Mouse (Mus musculus) right cerebral cortex, adult 2 months (tissue): ENCODE data around the gene Hspa1l.
"Not testable (repeated sequence)": the region's sequence is repeated elsewhere in the genome, so short reads cannot be mapped to it uniquely, and the experiment has no call there.

Experiments used
- DNase-seq, 2 experiments: peaks; one replicate each; pipeline ENCODE4 v3.0.0; 2021 to 2022; ENCODE audit warnings: low spot score in 2 of 2

Hspa1l gene

DNA sequence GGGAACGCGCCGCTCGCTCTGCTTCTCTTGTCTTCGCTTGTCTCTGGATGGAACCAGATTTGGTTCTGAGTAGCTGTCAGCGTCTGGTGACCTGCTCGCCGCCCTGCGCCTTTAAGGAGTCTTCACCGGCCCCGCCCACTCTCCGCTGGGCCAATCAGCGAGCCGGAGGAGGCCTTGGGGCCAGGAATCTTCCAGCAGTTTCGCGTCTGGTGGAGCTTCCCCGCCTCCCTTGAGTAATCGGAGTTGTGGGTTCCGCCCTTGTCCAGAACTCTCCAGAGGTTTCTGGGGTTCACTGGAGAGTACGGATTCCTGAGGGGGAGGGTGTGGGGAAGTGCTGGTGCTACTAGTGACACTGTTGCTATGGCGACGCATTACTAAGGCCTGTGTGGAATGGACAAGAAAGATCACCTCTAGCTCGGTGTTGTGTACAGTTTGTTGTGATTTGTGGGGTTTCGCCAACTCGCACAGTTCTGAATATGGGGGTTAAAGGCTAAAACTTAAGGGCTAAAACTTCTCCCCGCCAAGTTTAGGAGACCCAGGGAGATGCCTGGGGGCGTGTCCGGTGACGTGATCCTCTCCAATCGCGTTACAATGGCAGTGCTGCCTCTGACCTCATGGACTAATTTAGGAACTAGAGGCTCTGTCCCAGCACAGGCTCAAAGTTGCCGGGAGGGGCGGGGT, at the start of gene Hspa1l, which contains the start of gene Hspa1a:
Gene Hspa1l (plus strand): TSS at position 635 of the 681 bp plus-strand sequence.
Gene Hspa1a (minus strand): TSS at position 88 of the 681 bp plus-strand sequence.
- DNase-seq: peak; percentile 75 to 89

DNA sequence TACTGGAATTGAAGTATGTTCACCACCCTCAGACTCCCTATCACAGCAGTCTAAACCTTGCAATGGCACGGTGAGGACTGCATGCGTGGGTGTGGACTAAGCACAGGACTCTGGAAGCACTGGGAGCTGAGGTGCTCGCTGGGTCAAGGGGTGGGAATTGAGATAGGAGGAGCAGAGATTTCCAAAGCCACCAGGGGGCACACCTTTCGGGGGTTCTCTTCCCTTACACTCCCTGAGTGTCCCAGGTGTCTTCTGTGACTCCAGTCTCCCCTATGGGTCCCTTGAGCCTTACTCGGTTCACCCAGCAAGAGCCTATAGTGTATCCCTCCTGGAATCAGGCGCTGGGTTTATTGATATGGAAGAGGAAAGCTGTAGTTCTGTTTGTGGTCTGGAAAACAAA, 49.6 kb upstream of the Hspa1l start:
- no peak for DNase-seq

DNA sequence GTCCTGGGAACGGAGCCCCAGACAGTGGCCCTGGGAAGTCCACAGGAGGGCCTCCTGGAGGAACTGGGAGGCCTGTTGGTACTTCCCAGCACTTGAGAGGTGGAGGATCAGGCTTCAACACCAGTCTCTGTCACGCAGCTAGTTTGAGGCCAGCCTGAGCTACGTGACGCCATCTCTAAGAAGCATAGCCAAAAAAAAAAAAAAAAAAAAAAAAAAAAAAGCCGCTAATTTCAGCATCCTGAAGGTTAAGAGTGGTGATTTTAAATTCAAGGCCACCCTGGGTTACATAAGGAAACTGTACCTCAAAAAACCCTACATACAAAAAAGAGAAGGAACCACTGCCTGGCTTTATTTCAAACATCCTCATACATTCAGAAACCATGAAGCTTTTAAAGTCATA, 48.2 kb upstream of the Hspa1l start:
- no peak for DNase-seq

DNA sequence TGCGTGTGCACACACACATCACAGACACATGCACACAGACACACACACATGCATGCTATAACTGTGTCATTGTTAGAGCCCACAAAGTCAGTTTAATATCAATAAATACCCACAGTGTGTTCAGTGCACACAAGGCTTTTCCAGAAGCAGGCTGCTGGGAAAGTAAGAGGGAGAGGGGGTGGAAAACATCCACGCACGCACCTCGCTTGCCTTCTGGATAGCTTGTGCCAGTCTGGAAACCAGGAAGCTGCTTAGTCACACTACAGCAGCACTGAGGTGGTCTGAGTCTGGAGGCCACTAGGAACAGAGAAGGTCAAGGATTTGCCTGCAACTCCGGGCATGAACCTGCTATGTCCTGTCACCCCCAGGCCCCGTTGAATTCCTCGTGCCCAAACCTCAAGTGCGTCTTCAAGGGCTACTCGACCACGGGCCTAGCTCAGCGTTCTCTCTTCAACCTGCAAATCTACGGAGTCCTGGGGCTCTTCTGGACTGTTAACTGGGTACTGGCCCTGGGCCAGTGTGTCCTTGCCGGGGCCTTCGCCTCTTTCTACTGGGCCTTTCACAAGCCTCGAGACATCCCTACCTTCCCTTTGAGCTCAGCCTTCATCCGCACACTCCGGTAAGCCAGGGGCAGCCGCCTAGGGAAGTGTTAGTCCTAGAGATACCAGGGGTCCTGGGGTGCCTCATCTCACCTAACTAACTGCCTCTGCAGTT, 45.0 kb upstream of the Hspa1l start:
- peak; percentile 53 to 57 for DNase-seq

DNA sequence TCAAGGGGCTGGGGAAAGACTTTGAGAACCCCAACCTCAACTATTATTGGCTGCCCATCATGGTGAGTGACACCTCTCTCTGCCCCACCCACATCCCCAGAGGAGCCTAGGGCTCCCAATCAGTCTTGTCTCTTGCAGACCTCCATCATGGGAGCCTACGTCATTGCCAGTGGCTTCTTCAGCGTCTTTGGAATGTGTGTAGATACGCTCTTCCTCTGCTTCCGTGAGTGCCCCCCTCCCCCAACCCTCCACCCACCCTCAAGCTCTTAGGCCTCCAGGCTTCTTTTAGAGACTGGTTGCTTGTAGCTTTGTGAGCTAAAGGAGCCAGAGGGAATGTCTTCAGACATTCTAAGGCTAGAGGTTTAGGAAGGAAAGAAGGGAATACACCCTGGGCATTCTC, 43.7 kb upstream of the Hspa1l start:
- no peak for DNase-seq

DNA sequence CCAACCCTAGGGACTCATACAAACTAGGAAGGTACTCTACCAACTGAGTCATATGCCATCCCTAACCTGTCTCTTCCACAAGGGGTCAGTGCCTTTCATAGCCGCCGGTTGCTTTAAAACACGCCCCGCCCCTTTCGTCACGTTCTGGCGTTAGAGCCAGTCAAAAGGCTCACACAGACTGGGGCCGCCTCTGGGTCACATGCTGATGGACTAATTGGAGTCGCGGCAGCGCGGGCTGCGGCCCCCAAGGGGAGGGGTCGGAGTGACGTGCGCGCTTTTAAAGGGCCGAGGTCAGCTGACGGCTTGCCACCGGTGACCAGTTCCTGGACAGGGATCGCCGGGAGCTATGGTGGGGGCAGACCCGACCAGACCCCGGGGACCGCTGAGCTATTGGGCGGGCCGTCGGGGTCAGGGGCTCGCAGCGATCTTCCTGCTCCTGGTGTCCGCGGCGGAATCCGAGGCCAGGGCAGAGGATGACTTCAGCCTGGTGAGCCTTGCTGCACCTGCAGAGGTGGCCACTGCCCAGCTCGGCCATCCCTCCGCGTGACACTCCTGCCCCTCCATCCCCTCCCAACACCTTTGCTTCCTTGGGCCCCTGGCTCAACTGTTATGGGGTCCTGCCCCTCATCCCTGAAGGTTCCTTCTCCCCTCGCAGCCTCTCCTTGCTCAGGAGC, 41.3 kb upstream of the Hspa1l start, which contains the start of gene Neu1:
Gene Neu1 (plus strand): TSS at position 193 of the 674 bp plus-strand sequence.
- DNase-seq: peak; percentile 98 to 99

DNA sequence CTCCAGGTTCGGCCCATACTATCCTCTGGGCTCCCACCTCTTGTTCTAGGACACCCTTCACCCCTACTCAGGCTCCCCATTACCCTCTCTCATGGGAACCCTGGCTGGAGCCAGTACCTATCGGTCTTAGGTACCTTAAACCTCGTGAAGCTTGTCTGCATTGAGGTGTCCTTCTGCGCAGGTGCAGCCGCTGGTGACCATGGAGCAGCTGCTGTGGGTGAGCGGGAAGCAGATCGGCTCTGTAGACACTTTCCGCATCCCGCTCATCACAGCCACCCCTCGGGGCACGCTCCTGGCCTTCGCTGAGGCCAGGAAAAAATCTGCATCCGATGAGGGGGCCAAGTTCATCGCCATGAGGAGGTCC, 40.8 kb upstream of the Hspa1l start:
- DNase-seq: peak; percentile 52 to 56

DNA sequence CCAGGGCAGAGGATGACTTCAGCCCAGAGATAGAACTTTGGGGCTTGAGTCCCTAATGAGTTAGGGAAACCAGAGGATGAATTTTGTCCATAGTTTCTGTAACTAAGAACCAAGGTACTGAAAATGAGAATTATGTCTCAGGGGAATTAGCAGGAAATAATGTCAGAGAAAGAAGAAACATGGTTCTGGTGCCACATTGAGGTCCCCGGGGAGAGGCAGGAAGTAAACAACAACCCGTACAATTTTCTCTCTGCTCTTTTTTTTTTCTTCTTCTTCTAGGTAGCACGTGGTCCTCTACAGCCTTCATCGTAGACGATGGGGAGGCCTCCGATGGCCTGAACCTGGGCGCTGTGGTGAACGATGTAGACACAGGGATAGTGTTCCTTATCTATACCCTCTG, 40.2 kb upstream of the Hspa1l start:
- DNase-seq: no peak

DNA sequence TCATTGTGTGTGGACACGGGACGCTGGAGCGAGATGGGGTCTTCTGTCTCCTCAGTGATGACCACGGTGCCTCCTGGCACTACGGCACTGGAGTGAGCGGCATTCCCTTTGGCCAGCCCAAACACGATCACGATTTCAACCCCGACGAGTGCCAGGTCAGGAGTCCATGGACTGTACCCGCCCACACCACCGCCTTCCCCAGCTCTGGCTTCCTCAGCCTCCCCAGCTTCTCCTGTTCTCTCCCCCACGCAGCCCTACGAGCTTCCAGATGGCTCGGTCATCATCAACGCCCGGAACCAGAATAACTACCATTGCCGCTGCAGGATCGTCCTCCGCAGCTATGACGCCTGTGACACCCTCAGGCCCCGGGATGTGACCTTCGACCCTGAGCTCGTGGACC, 38.5 kb upstream of the Hspa1l start:
- DNase-seq: peak; percentile 33 to 44

DNA sequence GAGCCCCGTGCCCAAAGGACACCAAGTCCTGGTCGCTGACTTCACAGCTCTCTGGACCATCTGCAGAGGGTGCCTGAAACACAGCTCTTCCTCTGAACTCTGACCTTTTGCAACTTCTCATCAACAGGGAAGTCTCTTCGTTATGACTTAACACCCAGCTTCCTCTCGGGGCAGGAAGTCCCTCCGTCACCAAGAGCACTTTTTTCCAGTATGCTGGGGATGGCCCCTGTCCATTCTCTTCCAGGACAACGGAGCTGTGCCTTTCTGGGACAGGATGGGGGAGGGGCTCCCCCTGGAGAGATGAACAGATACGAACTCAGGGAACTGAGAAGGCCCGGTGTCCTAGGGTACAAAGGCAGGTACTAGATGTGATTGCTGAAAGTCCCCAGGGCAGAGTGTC, 37.7 kb upstream of the Hspa1l start:
- DNase-seq: no peak

DNA sequence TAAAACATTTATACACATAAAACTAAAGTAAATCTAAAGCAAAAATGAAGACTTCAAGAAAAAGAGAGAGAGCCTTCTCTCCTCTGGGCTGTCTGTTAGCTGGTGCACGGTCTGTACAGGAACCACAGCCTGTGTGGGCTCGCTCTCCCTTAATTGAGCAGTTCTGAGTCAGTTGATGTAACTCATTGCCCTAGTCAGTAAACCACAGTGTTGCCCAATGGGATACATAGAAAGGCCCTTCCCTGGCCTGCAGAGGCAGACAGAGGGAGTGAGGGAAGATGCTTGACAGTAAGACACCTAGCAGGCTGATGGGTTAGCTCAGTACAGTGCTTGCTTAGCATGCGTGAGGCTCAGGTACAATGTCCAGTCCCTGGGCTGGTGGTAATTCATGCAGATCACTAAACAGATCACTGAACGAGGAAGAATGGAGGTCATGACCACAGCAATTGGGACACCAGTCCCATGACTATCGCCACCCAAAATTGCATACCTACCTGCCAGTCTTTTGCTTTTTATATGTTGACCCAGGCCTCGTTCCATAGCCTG, 34.5 kb upstream of the Hspa1l start:
- DNase-seq: no peak

DNA sequence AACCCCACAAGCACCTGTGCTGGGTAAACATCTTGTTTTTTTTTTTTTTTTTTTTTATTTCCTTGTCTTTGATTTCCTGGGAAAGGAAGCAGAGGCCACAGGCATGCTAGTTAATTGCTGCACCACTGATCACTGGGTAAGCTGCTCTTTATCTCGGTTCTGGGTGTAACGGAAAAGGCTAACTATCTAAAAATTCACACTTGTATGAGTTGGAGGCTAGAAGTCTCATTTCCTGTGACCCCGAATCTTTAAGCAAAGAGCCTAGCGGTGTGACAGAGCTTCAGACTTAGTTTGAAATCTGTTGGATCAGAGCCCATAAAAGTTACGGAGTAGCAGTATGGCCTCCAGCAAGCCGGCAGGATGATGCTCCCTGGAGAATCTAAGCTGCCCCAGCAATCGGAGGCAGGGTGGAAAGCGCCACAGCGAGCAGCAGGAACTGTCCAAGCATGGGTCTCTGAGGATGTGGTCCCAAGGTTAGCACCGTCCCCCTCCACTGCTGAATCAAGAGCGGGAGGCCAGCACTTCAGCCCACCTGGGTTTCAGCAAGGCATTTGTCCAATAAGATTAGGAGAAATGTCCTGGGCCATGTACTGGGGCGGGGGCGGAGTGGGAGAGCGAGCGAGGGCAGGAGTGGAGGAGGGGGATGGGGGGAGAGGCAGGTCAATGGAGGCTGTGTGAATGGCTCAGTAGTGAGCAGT, 31.0 kb upstream of the Hspa1l start:
- no peak for DNase-seq

DNA sequence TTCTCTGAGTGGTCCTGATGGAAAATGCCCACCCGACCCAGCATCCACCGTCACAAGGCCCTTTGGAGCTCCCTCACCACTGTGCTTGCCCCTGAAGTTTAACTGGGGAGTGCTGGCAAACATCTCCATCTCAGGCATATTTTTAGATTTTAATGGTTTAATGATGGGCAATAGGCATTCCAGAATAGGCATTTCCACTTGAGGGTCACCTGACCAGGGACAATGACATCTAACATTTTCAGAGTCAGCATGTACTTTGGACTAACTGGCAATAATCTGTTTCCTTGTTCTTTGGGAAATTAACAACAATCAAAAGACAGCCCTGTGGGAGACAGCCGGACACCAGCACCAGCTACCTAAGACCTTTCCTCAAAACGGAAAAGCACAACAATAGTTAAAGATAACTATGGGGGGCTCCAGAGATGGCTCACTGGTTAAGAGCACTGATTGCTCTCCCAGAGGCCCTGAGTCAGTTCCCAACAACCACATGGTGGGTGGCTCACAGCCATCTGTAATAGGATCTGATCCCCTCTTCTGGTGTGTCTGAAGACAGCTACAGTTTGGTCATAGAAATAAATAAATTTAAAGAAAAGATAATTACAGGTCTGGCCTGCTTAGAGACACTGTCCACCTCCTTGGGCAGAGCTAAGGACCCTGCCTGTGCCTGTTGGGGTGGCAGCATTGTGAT, 29.2 kb upstream of the Hspa1l start:
- DNase-seq: no peak

DNA sequence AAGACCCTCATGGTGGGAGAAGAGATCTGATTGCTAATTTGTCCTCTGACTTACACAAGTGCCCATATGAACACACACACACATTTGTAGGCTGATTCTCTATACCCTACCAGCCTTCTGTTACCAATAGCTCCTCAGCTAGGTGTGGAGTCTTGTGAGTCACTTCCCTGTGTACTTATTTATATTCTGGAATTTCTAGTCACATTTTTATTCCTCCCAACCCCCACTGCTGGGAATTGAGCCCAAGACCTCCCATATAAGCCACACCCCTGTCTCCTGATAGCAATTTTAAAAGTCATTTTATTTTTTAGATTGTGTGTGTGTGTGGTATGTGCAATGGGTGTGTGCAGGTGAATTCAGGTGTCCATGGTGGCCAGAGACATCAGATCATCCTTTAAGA, 28.1 kb upstream of the Hspa1l start:
- DNase-seq: no peak

DNA sequence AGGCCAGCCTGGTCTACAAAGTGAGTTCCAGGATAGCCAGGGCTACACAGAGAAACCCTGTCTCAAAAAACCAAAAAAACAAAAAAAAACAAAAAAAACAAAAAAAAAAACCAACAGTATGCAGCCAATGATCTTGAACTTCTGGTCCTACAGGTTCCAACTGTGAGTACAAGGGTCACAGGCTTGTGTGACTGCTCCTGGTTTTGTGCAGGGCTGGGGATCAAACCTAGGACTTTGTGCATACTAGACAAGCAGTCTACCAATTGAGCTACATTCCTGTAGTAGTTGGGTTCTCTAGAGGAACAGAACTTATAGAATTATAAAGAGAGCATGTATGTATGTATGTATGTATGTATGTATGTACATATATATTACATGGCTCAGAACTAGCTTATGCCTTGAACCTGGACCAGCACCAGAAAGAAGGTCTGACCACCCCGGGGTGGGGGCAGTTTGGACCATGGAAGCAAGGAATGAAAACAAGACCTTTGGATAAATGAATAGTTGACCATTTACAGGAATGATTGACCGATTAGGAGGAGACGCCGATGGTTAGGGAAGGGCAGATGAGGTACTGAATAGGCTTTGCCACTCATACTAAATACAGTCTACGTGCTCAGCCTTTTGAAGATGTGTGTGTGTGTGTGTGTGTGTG, 25.9 kb upstream of the Hspa1l start:
- no peak for DNase-seq

DNA sequence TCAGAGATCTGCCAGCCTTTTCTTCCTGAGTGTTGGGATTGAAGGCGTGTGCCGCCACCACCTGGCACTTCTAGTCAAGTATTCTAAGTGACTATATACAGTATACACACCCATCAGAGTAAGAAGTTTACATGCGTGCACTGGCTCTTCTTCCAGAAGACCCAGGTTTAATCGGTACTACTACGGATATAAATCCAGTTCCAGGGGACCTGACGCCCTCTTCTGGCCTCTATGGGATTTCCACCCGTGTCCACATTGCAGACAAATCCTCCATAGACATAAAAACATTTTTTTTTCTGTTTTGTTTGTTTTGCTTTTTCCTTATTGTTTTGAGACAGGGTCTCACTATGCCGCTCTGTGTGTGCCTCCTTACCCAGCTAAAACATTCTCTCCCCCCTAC, 24.9 kb upstream of the Hspa1l start:
- no peak for DNase-seq

DNA sequence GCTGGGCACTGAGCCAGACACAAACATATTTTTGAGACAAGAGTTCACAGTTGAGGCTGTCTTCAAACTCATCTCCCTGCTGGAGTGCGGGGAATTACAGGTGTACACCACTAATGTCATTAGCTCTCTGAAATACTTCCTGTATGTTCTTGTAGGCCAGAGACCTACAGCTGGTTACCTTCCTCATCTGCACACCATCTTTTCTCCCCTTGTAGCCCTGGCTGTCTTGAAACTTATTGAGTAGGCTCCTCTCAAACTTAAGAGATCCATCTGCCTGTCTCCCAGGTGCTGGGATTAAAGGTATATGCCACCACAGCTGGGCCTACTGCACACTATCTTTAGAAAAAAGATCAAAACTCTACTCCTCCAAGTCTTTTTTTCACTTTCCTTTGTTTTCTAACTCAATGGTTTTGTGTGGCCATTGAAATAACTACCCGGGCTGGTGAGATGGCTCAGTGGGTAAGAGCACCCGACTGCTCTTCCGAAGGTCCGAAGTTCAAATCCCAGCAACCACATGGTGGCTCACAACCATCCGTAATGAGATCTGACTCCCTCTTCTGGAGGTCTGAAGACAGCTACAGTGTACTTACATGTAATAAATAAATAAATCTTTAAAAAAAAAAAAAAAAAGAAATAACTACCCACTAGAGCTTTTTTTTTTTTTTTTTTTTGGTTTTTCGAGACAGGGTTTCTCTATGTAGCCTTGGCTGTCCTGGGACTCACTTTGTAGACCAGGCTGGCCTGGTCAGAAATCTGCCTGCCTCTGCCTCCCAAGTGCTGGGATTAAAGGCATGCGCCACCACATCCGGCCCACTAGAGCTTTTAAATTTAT, 23.6 kb upstream of the Hspa1l start:
- DNase-seq: not testable (repeated sequence)

DNA sequence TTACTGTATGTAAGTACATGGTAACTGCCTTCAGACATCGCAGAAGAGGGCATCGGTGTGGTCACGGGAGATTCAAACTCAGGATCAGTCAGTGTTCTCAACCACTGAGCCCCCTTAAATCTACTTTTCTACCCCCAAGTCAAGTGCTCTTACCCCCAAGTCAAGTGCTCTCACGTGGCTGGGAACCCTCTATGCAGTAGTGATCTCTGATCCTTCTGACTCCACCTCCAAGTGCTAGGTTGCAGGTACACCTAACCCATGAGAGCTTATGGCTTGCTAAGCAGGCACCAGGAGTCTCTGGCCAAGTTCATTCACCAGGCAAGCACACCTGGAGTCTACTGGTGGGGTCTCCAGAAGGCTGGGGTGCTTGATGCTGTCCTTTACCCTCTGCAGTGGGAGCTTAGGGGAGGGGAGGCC, 22.9 kb upstream of the Hspa1l start:
- no peak for DNase-seq

DNA sequence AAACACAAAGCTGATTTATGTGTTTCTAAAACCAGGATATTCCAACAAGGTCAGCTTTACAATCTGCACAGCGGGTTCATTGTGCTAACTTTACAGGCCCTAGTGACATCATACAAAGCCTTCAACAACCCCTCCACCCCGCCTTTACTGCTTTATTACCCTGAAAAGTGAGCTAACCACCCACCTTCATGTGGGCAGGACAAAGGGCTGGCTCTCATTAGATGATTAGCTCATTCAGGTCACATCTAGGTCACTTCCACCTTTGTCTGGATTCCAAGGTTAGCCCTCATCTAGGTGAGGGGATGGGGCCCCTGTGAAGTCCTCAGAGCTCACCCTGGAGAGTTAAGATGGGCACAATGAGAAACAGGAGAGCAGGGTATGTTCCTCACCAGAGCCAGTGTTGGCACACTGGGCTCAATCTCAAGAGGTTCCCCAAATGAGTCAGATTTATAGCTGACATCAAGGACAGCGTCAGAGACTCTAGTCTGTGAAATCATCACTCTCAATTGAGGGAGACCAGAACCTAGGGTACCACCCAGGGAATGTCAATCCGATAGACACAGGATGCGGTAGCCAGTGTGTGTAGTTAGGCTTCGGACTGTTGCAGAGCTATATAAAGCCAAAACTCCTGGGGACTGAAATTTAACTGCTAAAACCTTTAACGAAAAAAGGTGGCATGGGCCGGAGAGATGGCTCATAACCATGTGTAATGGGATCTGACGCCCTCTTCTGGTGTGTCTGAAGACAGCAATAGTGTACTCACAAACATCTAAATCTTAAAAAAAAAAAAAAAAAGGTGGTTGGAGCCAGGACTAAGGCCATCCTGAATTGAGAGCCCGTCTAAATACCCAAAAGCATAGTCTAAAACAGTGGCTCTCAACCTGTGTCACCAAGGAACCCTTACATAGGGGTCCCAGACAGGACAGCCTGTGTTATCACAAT, 21.7 kb upstream of the Hspa1l start:
- DNase-seq: no peak
